Mouse (Mus musculus) ovary, adult 18-20 months (tissue): ENCODE data around the gene Vmn2r23.
"Not testable (repeated sequence)": the region's sequence is repeated elsewhere in the genome, so short reads cannot be mapped to it uniquely, and the experiment has no call there.

Experiments used
- DNase-seq: peaks from one replicate; pipeline ENCODE4 v3.0.0; 2022; ENCODE audit warnings: low spot score, mixed read lengths

Vmn2r23 gene

DNA sequence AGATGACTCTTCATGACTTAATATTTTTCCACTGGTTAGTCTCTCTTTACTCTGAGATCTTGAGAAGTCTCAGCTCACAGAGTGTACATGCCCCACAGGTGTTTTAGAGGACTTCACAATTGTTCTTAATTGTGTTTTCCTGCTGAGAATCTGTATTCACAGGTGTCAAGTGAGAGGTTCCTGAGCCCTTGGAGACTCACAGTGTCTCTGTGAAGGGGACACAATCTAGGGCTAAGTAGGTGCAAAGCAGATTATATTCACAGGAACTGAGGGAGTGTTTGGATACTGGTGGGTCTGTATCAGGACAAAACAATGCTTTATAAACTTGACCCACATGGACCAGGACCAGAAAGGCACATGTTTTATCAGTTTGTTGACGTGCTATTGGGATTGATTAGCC, at the start of gene Vmn2r23:
Vmn2r23 (plus strand) TSS at position 301 of the 400 bp plus-strand sequence.
- no peak for DNase-seq

DNA sequence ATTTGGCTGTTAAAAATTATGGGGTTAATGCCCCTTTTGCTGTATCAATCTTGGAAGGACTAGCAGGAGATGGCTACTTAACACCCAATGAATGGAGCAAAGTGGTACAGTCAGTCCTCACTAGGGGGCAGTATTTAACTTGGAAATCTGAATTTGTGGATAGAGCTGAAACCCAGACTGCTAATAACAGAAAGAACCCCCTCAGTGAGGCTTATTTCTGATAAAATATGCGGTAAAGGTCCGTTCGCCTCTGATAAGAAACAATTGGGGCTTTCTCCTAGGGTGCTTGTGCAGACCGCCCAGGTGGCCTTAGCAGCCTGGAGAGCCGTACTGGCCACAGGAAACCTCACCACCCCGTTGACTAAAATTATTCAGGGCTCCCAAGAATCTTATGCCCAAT, 45.4 kb upstream of the Vmn2r23 start:
- no peak for DNase-seq

DNA sequence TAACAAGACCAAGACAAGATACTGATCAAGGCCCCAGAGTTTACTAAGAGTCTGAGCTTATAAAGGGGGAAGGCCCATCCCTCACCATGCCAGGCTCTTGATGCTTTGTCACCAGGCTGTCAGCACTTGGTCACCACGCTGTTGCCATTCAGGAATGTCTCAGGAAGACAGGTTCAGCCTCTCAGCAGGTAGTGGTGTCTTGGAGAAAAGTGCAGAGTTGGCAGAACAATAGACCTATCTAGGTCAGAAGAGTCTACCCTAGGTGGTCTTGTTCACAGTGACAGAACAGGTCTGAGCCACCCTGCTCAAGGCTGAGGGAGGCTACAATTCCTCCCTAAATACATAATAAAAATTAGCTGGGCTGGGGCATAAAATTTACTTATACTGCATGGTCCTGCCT, 5.8 kb upstream of the Vmn2r23 start:
- not testable (repeated sequence) for DNase-seq

DNA sequence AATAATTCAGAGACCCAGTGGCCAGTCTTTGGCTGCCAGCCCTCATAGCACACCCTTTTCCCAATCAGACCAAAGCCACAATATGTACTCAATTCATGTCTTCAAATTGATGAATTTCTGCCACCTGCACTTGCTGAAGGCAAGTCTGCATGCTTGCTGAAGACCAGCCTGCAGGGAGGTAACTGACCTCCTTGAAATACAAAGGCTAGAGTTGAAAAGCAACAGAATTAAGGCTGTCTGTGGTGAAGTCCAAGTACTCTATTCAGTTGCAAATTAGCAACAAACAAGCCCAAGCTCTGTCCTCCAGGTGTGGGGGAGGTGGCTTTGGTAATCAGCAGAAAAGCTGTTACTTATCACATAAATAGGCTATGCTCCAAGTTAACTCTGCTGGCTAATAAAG, 5.3 kb upstream of the Vmn2r23 start:
- no peak for DNase-seq

DNA sequence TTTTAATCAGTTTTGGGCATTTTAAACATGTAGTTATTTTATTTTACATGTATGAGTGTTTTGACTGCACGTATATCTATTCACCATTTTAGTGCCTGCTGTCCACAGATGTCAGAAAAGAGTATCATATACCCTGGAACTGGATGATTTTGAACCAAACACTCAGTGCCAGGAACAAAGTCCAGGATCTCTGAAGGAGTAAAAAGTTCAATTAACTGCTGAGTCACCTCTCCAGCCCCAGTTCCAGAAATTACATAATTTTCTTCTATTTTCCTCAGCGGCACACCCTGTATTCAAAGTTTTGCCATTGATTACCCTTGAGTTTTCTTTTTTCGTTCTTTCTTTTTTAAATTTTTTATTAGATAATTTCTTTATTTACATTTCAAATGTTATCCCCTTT, 67.6 kb downstream of the Vmn2r23 start:
- no peak for DNase-seq

DNA sequence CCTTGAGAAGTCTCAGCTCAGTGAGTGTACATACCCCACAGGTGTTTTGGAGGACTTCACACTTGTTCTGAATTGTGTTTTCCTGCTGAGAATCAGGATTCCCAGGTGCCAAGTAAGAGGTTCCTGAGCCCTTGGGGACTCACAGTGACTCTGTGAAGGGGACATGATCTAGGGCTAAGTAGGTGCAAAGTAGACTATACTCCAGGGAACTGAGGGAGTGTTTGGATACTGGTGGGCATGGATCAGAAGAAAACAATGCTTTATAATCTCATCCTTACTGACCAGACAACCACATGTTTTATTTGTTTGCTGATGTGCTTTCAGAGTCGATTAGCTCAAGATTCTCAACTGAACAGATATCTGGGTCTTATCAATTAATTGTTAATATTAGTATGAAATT, 76.1 kb downstream of the Vmn2r23 start, which contains the start of gene Vmn2r24:
Vmn2r24 (plus strand) TSS at position 301 of the 400 bp plus-strand sequence.
- no peak for DNase-seq

DNA sequence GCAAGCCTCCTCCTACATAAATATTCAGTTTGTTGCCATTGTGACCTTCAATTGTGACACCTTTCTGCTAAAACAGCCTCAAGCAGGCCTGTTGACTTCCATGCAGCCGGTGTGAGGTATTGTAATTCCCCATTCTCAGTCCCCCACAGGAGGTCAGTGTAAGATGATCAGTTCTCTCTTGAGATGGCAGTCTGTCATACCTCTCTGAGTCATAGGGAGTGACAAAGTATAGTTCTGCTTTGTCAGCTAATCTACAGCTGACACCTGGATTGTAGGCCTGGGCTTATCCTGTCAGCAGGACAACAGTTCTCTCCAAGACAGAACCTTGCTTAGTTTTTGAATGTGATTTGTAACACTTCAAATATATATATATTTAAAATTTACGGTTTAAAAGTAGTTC, 82.4 kb downstream of the Vmn2r23 start:
- no peak for DNase-seq

DNA sequence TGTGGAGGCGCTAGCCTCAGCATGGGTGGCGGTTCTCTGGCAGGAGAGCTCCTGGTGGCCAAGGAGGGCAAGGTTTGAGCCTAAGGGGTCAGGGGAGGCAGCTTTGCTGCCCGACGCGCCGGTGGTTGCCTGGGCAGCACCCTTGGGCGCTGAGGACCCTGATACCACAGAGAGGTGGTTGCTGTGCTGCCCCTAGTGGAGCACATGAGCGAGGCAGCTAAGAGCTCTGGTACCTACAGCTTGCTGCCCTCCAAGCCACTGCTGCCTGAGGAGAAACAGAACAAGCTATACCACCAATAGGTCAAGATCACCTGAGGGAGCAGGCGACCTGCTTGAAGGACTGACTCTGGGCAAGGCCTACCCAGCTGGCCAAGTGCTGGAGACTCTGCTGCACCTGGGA, 91.3 kb downstream of the Vmn2r23 start:
- DNase-seq = no peak
